Mouse (Mus musculus): Measurements from ENCODE around the gene Gzmb. TPM values are rescaled to one million over a fixed set of nuclear protein-coding genes. Genes with fewer than 3 reads are reported as not detected.
"Not testable (repeated sequence)": the region's sequence is repeated elsewhere in the genome, so short reads cannot be mapped to it uniquely, and the experiment has no call there.

The Gzmb gene
- 1.7 TPM in 1 of 2 replicates, not detected in the other for polyA plus RNA-seq (2015; fragmentation: Nextera tagmentation; extraction: Ambion mirVana)

DNA sequence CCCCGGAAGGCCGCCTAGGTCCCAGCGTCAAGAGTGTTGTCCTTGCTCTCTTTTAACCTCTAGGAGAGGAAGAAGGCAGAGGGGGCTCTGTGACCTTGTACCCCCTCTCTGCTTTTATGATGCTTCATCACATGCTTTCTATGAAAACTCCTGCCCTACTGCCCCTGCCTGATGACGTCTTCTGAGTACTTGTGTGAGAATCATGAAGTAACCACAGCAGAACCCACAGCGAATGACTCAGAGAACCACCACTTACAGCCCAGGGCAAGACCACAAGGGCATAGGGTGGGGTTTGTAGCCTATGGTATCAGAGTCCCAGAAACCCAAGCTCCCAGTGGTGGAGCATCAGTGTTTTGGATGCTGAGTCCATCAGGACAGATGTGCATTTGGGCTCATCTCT is at the start of gene Gzmb:
Gene Gzmb, minus strand, starts transcription at position 108 of the 400 bp plus-strand sequence.
- no peaks in the 10 kb centered on the region for H3K27me3 ChIP-seq (replicated peaks)
- 94% methylated on average over 5 of the region's 5 CpGs for WGBS
- H3K4me3 ChIP-seq (replicated peaks), result no peak within 1 kb of the TSS
- H3K27ac ChIP-seq (replicated peaks), result no peak within 1 kb of the TSS
- H3K9me3 ChIP-seq (replicated peaks), result no peaks in the 10 kb centered on the region
- ATAC-seq (ENCODE audit: low FRiP score), result no peak
- no peaks in the 10 kb centered on the region for H3K4me1 ChIP-seq
- no peak within 1 kb of the TSS for H3K4me2 ChIP-seq
- H3K9ac ChIP-seq (replicated peaks), result no peak within 1 kb of the TSS
- no peaks in the 10 kb centered on the region for H3K36me3 ChIP-seq

DNA sequence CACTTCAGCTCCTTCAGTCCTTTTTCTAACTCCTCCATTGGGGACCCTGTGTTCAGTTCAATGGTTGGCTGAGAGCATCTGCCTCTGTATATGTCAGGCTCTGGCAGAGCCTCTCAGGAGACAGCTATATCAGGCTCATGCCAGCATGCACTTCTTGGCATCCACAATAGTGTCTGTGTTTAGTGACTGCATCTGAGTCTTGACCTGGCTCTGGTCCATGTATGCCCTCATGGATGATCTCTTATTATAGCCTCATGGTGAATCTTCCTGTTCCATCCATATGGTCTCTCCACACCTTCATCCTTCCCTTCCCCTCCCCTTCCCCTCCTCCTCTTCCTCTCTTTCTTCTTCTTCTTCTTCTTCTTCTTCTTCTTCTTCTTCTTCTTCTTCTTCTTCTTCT is 49.7 kb upstream of the Gzmb start:
- not testable (repeated sequence) for H3K27me3 ChIP-seq (replicated peaks); H3K4me3 ChIP-seq (replicated peaks); H3K9me3 ChIP-seq (replicated peaks); H3K9ac ChIP-seq (replicated peaks); ATAC-seq (ENCODE audit: low FRiP score); H3K27ac ChIP-seq (replicated peaks); H3K4me1 ChIP-seq; H3K36me3 ChIP-seq; H3K4me2 ChIP-seq

DNA sequence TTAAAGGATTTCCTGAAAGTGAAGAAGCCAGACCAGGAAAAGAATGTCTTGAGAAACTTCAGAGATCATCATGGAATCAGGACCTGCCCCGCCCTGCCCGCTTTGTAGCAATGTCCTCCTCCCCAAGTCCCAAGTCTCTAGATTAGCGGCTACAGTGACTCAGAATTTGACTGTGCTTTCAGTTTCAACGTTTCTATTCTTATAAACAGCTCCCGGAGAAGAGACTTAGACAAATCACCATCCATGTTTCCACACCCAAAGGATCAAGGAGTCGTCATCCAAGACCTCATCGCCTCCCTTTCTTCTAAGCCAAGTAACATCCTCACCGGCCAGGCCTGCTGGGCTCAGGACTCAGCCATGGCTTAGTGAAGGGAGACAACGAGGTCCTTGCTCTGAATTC is 48.2 kb upstream of the Gzmb start:
- Histone ChIP-seq H3K4me2 (no peak overlapping the region), H3K4me1 (no peaks in the 10 kb centered on the region), H3K27me3 (replicated peaks) (no peaks in the 10 kb centered on the region), H3K4me3 (replicated peaks) (no peak overlapping the region), H3K36me3 (no peaks in the 10 kb centered on the region), H3K9me3 (replicated peaks) (no peaks in the 10 kb centered on the region), H3K27ac (replicated peaks) (no peak overlapping the region), H3K9ac (replicated peaks) (no peak overlapping the region)
- WGBS, result 92% methylated on average over 9 of the region's 9 CpGs
- no peak for ATAC-seq (ENCODE audit: low FRiP score)

DNA sequence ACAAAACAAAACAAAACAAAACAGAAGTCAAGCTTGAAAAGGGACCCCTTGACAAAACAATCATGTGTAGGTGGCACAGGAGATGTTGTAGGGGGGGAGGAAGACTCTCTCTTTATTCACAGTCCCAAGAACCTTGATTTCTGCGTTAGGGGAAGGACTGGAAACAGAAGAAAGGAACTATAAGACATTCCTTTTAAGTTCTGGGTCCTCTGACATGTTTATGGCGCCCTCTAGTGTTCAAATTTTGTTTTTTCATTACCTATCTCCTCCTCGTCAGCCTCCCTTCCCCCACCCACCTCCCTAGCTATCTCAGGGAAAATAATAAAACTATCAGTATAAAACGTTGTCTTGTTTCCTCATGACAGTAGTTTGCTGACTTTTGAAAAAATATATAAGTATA is 42.1 kb upstream of the Gzmb start:
- no peak overlapping the region for H3K27ac ChIP-seq (replicated peaks)
- H3K9ac ChIP-seq (replicated peaks), result no peak overlapping the region
- H3K9me3 ChIP-seq (replicated peaks), result no peaks in the 10 kb centered on the region
- H3K4me1 ChIP-seq, result no peaks in the 10 kb centered on the region
- H3K36me3 ChIP-seq, result no peaks in the 10 kb centered on the region
- no peak overlapping the region for H3K4me2 ChIP-seq
- ATAC-seq (ENCODE audit: low FRiP score), result peak; percentile 73
- no peak overlapping the region for H3K4me3 ChIP-seq (replicated peaks)
- 0% methylated on average over 4 of the region's 4 CpGs for WGBS
- H3K27me3 ChIP-seq (replicated peaks), result no peaks in the 10 kb centered on the region

DNA sequence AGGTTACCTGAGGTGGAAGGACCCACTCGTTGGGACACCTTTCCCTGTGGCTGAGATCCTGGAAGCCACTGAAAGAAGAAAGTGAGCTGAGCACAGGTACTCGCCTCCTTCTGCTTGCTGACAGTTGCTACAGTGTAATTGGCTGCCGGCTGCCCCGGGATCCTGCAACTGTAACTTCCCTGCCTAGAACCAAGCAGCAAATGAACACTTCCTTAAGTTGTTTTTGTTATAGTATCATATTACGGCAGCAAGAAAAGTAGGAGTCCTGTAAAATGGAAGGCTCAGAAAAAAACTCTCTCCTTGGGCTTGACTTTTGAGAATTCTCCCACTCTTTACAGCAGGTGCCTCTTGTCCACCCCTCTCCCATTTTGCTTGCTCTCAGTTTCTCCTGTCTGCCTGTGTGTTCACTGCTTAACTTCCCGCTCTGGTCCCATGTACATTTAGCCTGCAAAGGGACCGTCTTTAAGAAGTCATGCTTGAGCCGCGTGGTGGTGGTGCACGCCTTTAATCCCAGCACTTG is 41.5 kb upstream of the Gzmb start:
- Histone ChIP-seq H3K9ac (replicated peaks) (no peak overlapping the region), H3K4me3 (replicated peaks) (no peak overlapping the region), H3K27me3 (replicated peaks) (no peaks in the 10 kb centered on the region), H3K36me3 (no peaks in the 10 kb centered on the region), H3K4me1 (no peaks in the 10 kb centered on the region), H3K9me3 (replicated peaks) (no peaks in the 10 kb centered on the region), H3K27ac (replicated peaks) (no peak overlapping the region), H3K4me2 (no peak overlapping the region)
- 80% methylated on average over 10 of the region's 10 CpGs for WGBS
- no peak for ATAC-seq (ENCODE audit: low FRiP score)

DNA sequence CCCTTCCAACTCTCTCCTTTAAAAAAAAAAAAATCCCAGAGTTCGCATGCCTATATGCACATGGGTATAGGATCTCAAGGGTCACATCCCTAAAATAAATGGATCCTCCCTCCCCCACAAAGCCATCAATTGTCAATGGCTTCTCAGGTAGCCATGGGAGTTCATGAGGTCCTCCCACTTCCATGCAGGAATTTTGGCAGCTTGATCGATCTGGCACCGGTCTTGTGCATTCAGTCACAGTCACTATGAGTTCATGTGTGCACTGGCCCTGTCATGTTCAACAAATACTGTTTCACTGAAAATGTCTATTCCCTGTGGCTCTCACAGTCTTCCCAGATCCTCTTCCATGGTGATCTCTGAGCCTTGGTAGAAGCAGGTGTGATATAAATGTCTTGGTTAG is 40.0 kb upstream of the Gzmb start:
- Histone ChIP-seq H3K27me3 (replicated peaks) (no peaks in the 10 kb centered on the region), H3K27ac (replicated peaks) (no peak overlapping the region), H3K36me3 (no peaks in the 10 kb centered on the region), H3K4me2 (no peak overlapping the region), H3K4me1 (no peaks in the 10 kb centered on the region), H3K9me3 (replicated peaks) (no peaks in the 10 kb centered on the region), H3K9ac (replicated peaks) (no peak overlapping the region), H3K4me3 (replicated peaks) (no peak overlapping the region)
- WGBS, result 95% methylated on average over 3 of the region's 3 CpGs
- no peak for ATAC-seq (ENCODE audit: low FRiP score)

DNA sequence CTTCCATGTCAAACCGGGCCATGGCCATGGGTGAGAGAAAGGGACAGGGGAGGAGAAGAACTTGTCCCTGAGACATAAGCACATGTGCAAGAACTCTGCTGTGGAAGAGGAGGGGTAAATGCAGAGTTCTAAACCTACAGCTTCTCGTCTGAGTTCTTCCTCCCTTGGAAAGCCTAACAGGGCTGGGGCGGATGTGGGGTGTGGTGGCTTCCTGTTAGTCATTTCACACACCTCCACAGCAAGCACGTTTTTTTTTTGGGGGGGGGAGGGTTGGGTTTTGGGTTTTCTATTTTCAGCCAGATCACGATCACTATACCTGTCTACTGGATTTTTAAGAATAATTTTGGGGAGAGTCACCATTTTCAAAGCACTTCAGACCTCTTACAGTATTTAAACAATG is 34.7 kb upstream of the Gzmb start:
- H3K27ac ChIP-seq (replicated peaks), result no peak overlapping the region
- H3K27me3 ChIP-seq (replicated peaks), result no peaks in the 10 kb centered on the region
- no peak for ATAC-seq (ENCODE audit: low FRiP score)
- H3K4me3 ChIP-seq (replicated peaks), result no peak overlapping the region
- no peak overlapping the region for H3K9ac ChIP-seq (replicated peaks)
- no peaks in the 10 kb centered on the region for H3K9me3 ChIP-seq (replicated peaks)
- 88% methylated on average over 5 of the region's 5 CpGs for WGBS
- no peaks in the 10 kb centered on the region for H3K36me3 ChIP-seq
- H3K4me1 ChIP-seq, result no peaks in the 10 kb centered on the region
- H3K4me2 ChIP-seq, result no peak overlapping the region

DNA sequence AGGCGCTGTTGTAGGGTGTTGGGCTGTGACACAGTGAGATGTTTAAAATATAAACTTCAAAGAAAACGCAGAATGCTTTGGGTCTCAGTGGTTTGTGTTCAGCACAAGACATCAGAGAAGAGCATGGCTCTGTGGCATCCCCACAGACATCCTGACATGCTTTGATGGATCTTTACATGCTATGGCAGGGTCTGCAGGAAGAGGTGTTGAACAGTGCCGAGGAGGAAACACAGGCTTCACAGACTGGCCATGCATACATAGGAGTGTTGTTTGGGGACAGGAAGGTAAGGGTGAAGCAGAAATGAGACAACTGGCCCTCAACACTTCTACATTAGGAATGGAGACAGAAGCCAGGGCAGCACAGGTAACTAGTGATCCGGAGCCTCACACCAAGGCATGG is 34.0 kb upstream of the Gzmb start:
- Histone ChIP-seq H3K27ac (replicated peaks) (no peak overlapping the region), H3K9me3 (replicated peaks) (no peaks in the 10 kb centered on the region), H3K4me1 (no peaks in the 10 kb centered on the region), H3K36me3 (no peaks in the 10 kb centered on the region), H3K9ac (replicated peaks) (no peak overlapping the region), H3K4me2 (no peak overlapping the region), H3K27me3 (replicated peaks) (no peaks in the 10 kb centered on the region), H3K4me3 (replicated peaks) (no peak overlapping the region)
- WGBS, result 89% methylated on average over 4 of the region's 4 CpGs
- ATAC-seq (ENCODE audit: low FRiP score), result no peak

DNA sequence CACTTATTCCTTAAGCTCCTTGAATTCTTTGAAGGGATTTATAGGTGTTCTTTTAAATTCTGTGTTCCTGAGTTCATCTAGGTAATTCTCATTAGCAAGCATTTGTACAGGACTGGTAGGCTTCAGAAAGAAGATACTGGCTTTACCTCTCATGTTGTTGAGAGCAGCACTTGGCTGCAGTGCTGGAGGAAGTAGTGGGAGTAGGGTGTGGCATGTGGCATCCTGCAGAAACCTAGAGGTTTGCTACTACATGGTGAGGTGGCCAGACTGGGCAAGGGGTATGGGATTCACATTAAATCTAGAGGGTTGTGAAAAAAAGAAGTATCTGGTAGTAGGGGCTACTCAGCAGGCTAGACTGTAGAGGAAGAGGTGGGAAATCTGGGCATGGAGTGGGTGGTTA is 31.1 kb upstream of the Gzmb start:
- H3K4me3 ChIP-seq (replicated peaks), result no peak overlapping the region
- no peak overlapping the region for H3K9ac ChIP-seq (replicated peaks)
- H3K4me1 ChIP-seq, result no peaks in the 10 kb centered on the region
- no peak overlapping the region for H3K4me2 ChIP-seq
- no peaks in the 10 kb centered on the region for H3K9me3 ChIP-seq (replicated peaks)
- H3K27me3 ChIP-seq (replicated peaks), result no peaks in the 10 kb centered on the region
- no peak overlapping the region for H3K27ac ChIP-seq (replicated peaks)
- no peaks in the 10 kb centered on the region for H3K36me3 ChIP-seq
- no peak for ATAC-seq (ENCODE audit: low FRiP score)

DNA sequence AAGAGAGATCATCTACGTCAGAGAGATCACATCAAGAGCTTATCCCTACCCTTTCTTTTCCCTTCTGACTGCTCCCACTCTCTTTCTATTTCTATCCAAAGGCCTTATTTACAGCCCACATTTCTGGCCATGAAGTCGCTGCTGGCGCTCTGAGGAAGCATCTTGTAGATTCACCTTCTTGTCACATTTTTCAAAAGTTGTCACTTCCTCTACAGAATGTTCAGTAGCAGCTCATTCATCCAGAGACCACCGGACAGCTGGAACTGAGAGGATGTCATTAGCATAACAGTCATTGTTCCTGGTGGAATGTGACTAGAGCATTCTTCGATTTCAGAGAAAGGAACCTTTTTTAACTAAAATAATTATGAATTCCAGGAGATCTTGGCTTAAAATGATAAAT is 26.6 kb upstream of the Gzmb start:
- WGBS, result 42% methylated on average over 5 of the region's 5 CpGs
- H3K9ac ChIP-seq (replicated peaks), result no peak overlapping the region
- no peaks in the 10 kb centered on the region for H3K4me1 ChIP-seq
- H3K27ac ChIP-seq (replicated peaks), result no peak overlapping the region
- ATAC-seq (ENCODE audit: low FRiP score), result no peak
- no peak overlapping the region for H3K4me2 ChIP-seq
- no peaks in the 10 kb centered on the region for H3K36me3 ChIP-seq
- no peak overlapping the region for H3K4me3 ChIP-seq (replicated peaks)
- no peaks in the 10 kb centered on the region for H3K9me3 ChIP-seq (replicated peaks)
- no peaks in the 10 kb centered on the region for H3K27me3 ChIP-seq (replicated peaks)

DNA sequence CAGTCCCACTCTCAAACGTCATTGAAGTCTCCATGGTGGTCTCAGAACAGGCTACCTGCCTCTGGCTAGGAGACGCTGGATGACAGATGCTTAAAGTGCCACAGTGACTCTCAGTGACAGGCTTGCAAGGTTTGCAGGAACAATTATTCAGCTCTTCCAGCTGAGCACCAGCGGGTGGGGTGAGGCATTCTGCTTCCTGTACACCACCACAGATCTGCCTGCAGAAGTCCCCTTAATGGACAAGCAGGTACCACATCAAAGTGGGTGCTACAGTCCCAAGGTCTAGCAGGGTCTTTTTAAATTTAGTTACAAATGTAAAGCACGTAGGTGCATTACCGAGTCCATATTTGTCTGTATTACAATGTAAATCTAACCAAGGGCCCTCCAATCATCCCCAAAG is 25.7 kb upstream of the Gzmb start:
- no peak for ATAC-seq (ENCODE audit: low FRiP score)
- Histone ChIP-seq H3K27ac (replicated peaks) (no peak overlapping the region), H3K4me1 (no peaks in the 10 kb centered on the region), H3K27me3 (replicated peaks) (no peaks in the 10 kb centered on the region), H3K36me3 (no peaks in the 10 kb centered on the region), H3K9me3 (replicated peaks) (no peaks in the 10 kb centered on the region), H3K9ac (replicated peaks) (no peak overlapping the region), H3K4me3 (replicated peaks) (no peak overlapping the region), H3K4me2 (no peak overlapping the region)
- 81% methylated on average over 5 of the region's 5 CpGs for WGBS

DNA sequence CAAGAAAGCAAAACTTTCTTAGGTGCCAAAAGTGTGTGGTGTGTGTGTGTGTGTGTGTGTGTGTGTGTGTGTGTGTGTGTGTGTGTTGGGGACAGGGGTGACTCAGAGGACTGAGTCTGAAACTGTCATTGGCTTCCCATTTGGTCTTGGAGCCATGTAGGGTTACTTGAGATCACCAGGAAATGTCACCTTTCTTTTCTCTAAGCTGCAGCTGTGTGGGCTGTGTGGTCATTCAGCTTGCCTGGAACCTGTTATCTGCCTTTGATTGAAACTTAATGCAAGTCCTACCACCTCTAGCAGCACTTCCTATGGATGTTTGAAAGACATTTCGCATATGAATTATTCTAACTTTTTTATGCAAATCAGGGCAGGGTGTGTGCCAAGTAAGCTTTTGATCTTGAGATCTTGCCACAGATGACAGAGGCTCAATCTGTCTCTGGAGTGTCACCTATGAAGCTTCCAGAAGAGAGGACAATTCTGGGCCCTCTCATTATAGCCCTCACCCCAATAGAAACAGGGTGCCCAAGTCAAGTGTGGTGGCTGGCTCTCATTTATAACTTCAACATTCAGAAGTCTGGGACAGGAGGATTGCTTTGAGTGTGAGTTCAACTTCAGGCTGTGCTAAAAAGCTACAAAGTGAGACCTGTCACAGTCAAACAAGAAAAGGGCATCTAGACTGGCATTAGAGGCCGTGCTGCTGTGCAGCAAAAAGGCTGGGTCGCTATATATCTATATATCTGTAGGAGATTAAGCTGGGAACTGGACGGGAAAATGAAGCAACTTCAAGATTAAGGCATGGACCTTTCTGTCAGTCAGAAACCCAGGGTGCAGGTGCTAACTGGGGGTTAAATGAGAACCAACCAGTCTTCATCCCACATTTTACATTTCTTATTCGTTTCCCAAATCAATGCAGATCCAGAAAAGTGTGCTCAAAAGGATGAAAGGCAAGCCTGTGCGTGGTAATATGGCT is 22.6 kb upstream of the Gzmb start:
- Histone ChIP-seq H3K27me3 (replicated peaks) (no peaks in the 10 kb centered on the region), H3K9me3 (replicated peaks) (no peaks in the 10 kb centered on the region), H3K4me1 (no peaks in the 10 kb centered on the region), H3K9ac (replicated peaks) (no peak overlapping the region), H3K36me3 (no peaks in the 10 kb centered on the region), H3K4me3 (replicated peaks) (no peak overlapping the region), H3K4me2 (no peak overlapping the region), H3K27ac (replicated peaks) (no peak overlapping the region)
- no peak for ATAC-seq (ENCODE audit: low FRiP score)
- WGBS, result 86% methylated on average over 6 of the region's 6 CpGs

Measured in neural tube, embryonic 15.5 days (tissue).